Mouse (Mus musculus): ENCODE measurements around the gene Tti1.

GRCm38 (mm10) chr2:157957707-157958108, 70.5 kb downstream of the Tti1 start:
- TF ChIP-seq CTCF (IDR thresholded peaks at IDR 0.05; ENCODE audit: extremely low read depth, insufficient read depth, low read length): no peak
- TF ChIP-seq POLR2A (IDR thresholded peaks at IDR 0.05; ENCODE audit: extremely low read depth, insufficient read depth, low read length): no peak
